Mouse (Mus musculus) liver, adult 2 months (tissue): ENCODE measurements around the gene Them4. TPM values are rescaled to one million over a fixed set of nuclear protein-coding genes. Genes with fewer than 3 reads are reported as not detected.

Experiments used
- DNase-seq: peaks from one replicate; pipeline ENCODE4 v3.0.0-alpha.2; 2011; ENCODE audit warnings: low read depth, low spot score; ENCODE audit errors: extremely low read depth
- H3K27ac ChIP-seq: fragments of 200-500 bp; replicated peaks from 2 replicates; pipeline ENCODE4 v1.5.1; 2012; ENCODE audit warnings: low read depth, mild to moderate bottlenecking, control low read depth, inconsistent platforms, low read length; ENCODE audit not compliant: insufficient read depth
- H3K27me3 ChIP-seq: fragments of 200-500 bp; 2 replicates; pipeline ENCODE4 v1.6.1; 2012; ENCODE audit warnings: mild to moderate bottlenecking, moderate library complexity, low read length, inconsistent platforms; ENCODE audit not compliant: control insufficient read depth, insufficient read depth
- H3K36me3 ChIP-seq: fragments of 200-500 bp; 2 replicates; pipeline ENCODE4 v1.6.1; 2012; ENCODE audit warnings: low read length, inconsistent platforms; ENCODE audit not compliant: control insufficient read depth, insufficient read depth
- H3K4me1 ChIP-seq: fragments of 200-500 bp; 2 replicates; pipeline ENCODE4 v1.6.1; 2011; ENCODE audit warnings: low read length; ENCODE audit not compliant: control insufficient read depth, insufficient read depth
- H3K4me3 ChIP-seq: fragments of 200-500 bp; 2 replicates; pipeline ENCODE4 v1.5.1; 2011; ENCODE audit warnings: low read depth, mild to moderate bottlenecking, control low read depth, low read length, moderate library complexity; ENCODE audit not compliant: insufficient read depth
- H3K79me2 ChIP-seq: fragments of 200-500 bp; 2 replicates; pipeline ENCODE4 v1.6.1; 2012; ENCODE audit warnings: inconsistent platforms, mild to moderate bottlenecking, low read length, moderate library complexity; ENCODE audit not compliant: control insufficient read depth, insufficient read depth
- H3K9ac ChIP-seq: fragments of 200-500 bp; 2 replicates; pipeline ENCODE4 v1.6.1; 2012; ENCODE audit warnings: low read depth, mild to moderate bottlenecking, control low read depth, inconsistent platforms, low read length
- CTCF ChIP-seq: fragments of 200-500 bp; IDR thresholded peaks from 2 replicates; pipeline ENCODE4 v1.5.1; 2011; ENCODE audit warnings: low read depth, low read length, control low read depth
- POLR2A ChIP-seq: fragments of 200-500 bp; IDR thresholded peaks from 2 replicates; pipeline ENCODE4 v1.6.1; 2011; ENCODE audit warnings: low read length, control low read depth; ENCODE audit not compliant: insufficient read depth; ENCODE audit errors: extremely low read depth
- WGBS: fragments of 180-500 bp; shearing (Covaris S2); methylation state at CpG from one replicate; pipeline ENCODE4 v1.1.7; 2018; 5-methylcytosine and 5-hydroxymethylcytosine counted together
- polyA plus RNA-seq: library from polyadenylated mRNA; depleted of rRNA; stranded (reverse); fragments of >200 nt; gene quantifications from 2 replicates; pipeline ENCODE4 v1.2.3, GENCODE M21; 2012; rRNA removed
- total RNA-seq: library from RNA; depleted of rRNA; stranded (reverse); fragments of >200 nt; gene quantifications from 2 replicates; pipeline ENCODE4 v1.2.3, GENCODE M21; 2014; rRNA removed

The Them4 gene
- total and polyA plus RNA-seq, 2 experiments = 3.9 to 15.6 TPM

GRCm38 (mm10) chr3:94379831-94380510 lies 70.1 kb downstream of the Them4 start:
- no peak for TF ChIP-seq CTCF
- TF ChIP-seq POLR2A = no peak
- DNase-seq = no peak
- Histone ChIP-seq H3K36me3 (peaks cover 4% of the 10 kb centered on the region; the same call in 1 of the 2 replicates), H3K79me2 (no peaks in the 10 kb centered on the region; the same call in 1 of the 2 replicates), H3K27me3 (no peaks in the 10 kb centered on the region), H3K27ac (no peak overlapping the region), H3K9ac (no peak overlapping the region), H3K4me3 (no peak overlapping the region), H3K4me1 (peaks cover 4% of the 10 kb centered on the region)
- 71% methylated on average over 9 of the region's 9 CpGs for WGBS

Other genes starting within 250 kb of the Them4 start
- not detected in 2 replicates for gene Gm10697, start 237.4 kb upstream of the Them4 start, total RNA-seq
- gene Gm10697, start 237.4 kb upstream of the Them4 start, polyA plus RNA-seq = not detected in 2 replicates
- gene Gm10696, start 131.9 kb upstream of the Them4 start, total RNA-seq = not detected in 2 replicates
- gene Gm10696, start 131.9 kb upstream of the Them4 start, polyA plus RNA-seq = not detected in 2 replicates
- gene Gm5286, start 113.4 kb upstream of the Them4 start, total RNA-seq = not detected in 2 replicates
- gene Gm5286, start 113.4 kb upstream of the Them4 start, polyA plus RNA-seq = not detected in 2 replicates
- gene Gm4778, start 46.1 kb upstream of the Them4 start, total RNA-seq = not detected in 2 replicates
- gene Gm4778, start 46.1 kb upstream of the Them4 start, polyA plus RNA-seq = not detected in 2 replicates
- gene Them5, start 32.0 kb downstream of the Them4 start, total RNA-seq = 0.09 and 0.20 TPM in 2 replicates
- gene Them5, start 32.0 kb downstream of the Them4 start, polyA plus RNA-seq = not detected in 2 replicates
- gene C2cd4d, start 52.3 kb downstream of the Them4 start, total RNA-seq = 0.18 and 0.40 TPM in 2 replicates
- 2.1 and 2.5 TPM in 2 replicates for gene C2cd4d, start 52.3 kb downstream of the Them4 start, polyA plus RNA-seq
- 36.3 and 50.3 TPM in 2 replicates for gene Rorc, start 62.7 kb downstream of the Them4 start, total RNA-seq
- gene Rorc, start 62.7 kb downstream of the Them4 start, polyA plus RNA-seq = 31.6 and 34.4 TPM in 2 replicates
- 0.20 and 0.37 TPM in 2 replicates for gene Lingo4, start 88.4 kb downstream of the Them4 start, total RNA-seq
- 0.12 and 0.16 TPM in 2 replicates for gene Lingo4, start 88.4 kb downstream of the Them4 start, polyA plus RNA-seq
- 1.5 and 1.8 TPM in 2 replicates for gene Tdrkh, start 103.2 kb downstream of the Them4 start, total RNA-seq
- 0.22 and 0.66 TPM in 2 replicates for gene Tdrkh, start 103.2 kb downstream of the Them4 start, polyA plus RNA-seq
- gene Mrpl9, start 133.2 kb downstream of the Them4 start, total RNA-seq = 44.6 and 45.9 TPM in 2 replicates
- 31.1 and 31.8 TPM in 2 replicates for gene Mrpl9, start 133.2 kb downstream of the Them4 start, polyA plus RNA-seq
- gene Oaz3, start 133.8 kb downstream of the Them4 start, total RNA-seq = 0.37 TPM in 1 of 2 replicates, not detected in the other
- gene Oaz3, start 133.8 kb downstream of the Them4 start, polyA plus RNA-seq = 0.15 and 0.43 TPM in 2 replicates
- gene Celf3, start 168.2 kb downstream of the Them4 start, total RNA-seq = not detected in 2 replicates
- gene Celf3, start 168.2 kb downstream of the Them4 start, polyA plus RNA-seq = 0.05 TPM in 1 of 2 replicates, not detected in the other
- gene Riiad1, start 170.3 kb downstream of the Them4 start, total RNA-seq = not detected in 2 replicates
- gene Riiad1, start 170.3 kb downstream of the Them4 start, polyA plus RNA-seq = not detected in 2 replicates